Mouse (Mus musculus) hindbrain, embryonic 13.5 days (tissue): ENCODE data around the gene Lmod2. TPM values are rescaled to one million over a fixed set of nuclear protein-coding genes. Genes with fewer than 3 reads are reported as not detected.

Experiments used
- ATAC-seq: fragments of 200-750 bp; cut with Nextera tagmentation; 2 replicates; pipeline ENCODE4 v1.8.0; 2017; ENCODE audit warnings: moderate TSS enrichment; ENCODE audit not compliant: low FRiP score
- H3K27ac ChIP-seq: fragments of 300-500 bp; sonication (generic); 2 replicates; pipeline ENCODE4 v1.5.1; 2015; ENCODE audit warnings: inconsistent platforms, mild to moderate bottlenecking, moderate library complexity
- H3K27me3 ChIP-seq: fragments of 300-500 bp; sonication (generic); 2 replicates; pipeline ENCODE4 v1.6.1; 2015; ENCODE audit warnings: mild to moderate bottlenecking, inconsistent platforms
- H3K36me3 ChIP-seq: fragments of 300-500 bp; sonication (generic); 2 replicates; pipeline ENCODE4 v1.6.1; 2015; ENCODE audit warnings: mild to moderate bottlenecking, inconsistent platforms
- H3K4me1 ChIP-seq: fragments of 300-500 bp; sonication (generic); replicated peaks from 2 replicates; pipeline ENCODE4 v1.6.1; 2015; ENCODE audit warnings: inconsistent platforms
- H3K4me2 ChIP-seq: fragments of 300-500 bp; sonication (generic); 2 replicates; pipeline ENCODE4 v1.6.1; 2015; ENCODE audit warnings: inconsistent platforms, mild to moderate bottlenecking, moderate library complexity
- H3K4me3 ChIP-seq: fragments of 300-500 bp; sonication (generic); 2 replicates; pipeline ENCODE4 v1.5.1; 2015; ENCODE audit warnings: mild to moderate bottlenecking, inconsistent platforms
- H3K9ac ChIP-seq: fragments of 300-500 bp; sonication (generic); 2 replicates; pipeline ENCODE4 v1.6.1; 2015; ENCODE audit warnings: mild to moderate bottlenecking, inconsistent platforms
- H3K9me3 ChIP-seq: fragments of 300-500 bp; sonication (generic); 2 replicates; pipeline ENCODE4 v1.6.1; 2016; ENCODE audit warnings: inconsistent platforms
- WGBS: fragments of 180-500 bp; shearing (Covaris S2); methylation state at CpG from one replicate; pipeline ENCODE4 v1.1.7; 2015; 5-methylcytosine and 5-hydroxymethylcytosine counted together
- polyA plus RNA-seq: library from polyadenylated mRNA; unstranded; fragments of >200 nt; fragmentation: Nextera tagmentation; extraction: Ambion mirVana; gene quantifications from 2 replicates; pipeline ENCODE4 v1.2.1, GENCODE M21; 2015

Lmod2 gene
- polyA plus RNA-seq, 1 experiment from 2014 or later, result not detected

- 90% methylated on average over 2 of the region's 2 CpGs for WGBS
- H3K4me3 ChIP-seq, result no peak overlapping the region
- no peak overlapping the region for H3K27ac ChIP-seq
- H3K9me3 ChIP-seq, result no peaks in the 10 kb centered on the region
- H3K4me1 ChIP-seq, result no peaks in the 10 kb centered on the region
- H3K27me3 ChIP-seq, result no peaks in the 10 kb centered on the region
- peaks cover 40% of the 10 kb centered on the region for H3K36me3 ChIP-seq
- no peak overlapping the region for H3K4me2 ChIP-seq
- H3K9ac ChIP-seq, result no peak overlapping the region
- no peak for ATAC-seq
Observed at GRCm38 (mm10) chr6:24620936-24621335, 23.4 kb downstream of the Lmod2 start.

- no peaks in the 10 kb centered on the region for H3K4me1 ChIP-seq
- no peak for ATAC-seq
- no peak overlapping the region for H3K27ac ChIP-seq
- H3K9me3 ChIP-seq, result no peaks in the 10 kb centered on the region
- H3K36me3 ChIP-seq, result peaks cover 36% of the 10 kb centered on the region
- H3K4me2 ChIP-seq, result no peak overlapping the region
- no peak overlapping the region for H3K9ac ChIP-seq
- no peak overlapping the region for H3K4me3 ChIP-seq
- H3K27me3 ChIP-seq, result no peaks in the 10 kb centered on the region
- 91% methylated on average over 2 of the region's 2 CpGs for WGBS
Observed at GRCm38 (mm10) chr6:24622098-24622497, 24.5 kb downstream of the Lmod2 start.

GRCm38 (mm10) chr6:24627586-24628030 lies 30.0 kb downstream of the Lmod2 start:
- Histone ChIP-seq H3K4me1 (0 out of 2 replicates have a peak, but pooled peaks cover 5% of the 10 kb centered on the region), H3K27ac (no peak overlapping the region), H3K4me3 (no peak overlapping the region), H3K9me3 (no peaks in the 10 kb centered on the region), H3K27me3 (no peaks in the 10 kb centered on the region), H3K36me3 (peaks cover 16% of the 10 kb centered on the region), H3K9ac (no peak overlapping the region), H3K4me2 (no peak overlapping the region)
- ATAC-seq, result peak; percentile 63
- WGBS, result 73% methylated on average over 5 of the region's 5 CpGs

- Histone ChIP-seq H3K4me3 (no peak overlapping the region), H3K27me3 (no peaks in the 10 kb centered on the region), H3K4me2 (no peak overlapping the region), H3K9ac (no peak overlapping the region), H3K4me1 (0 out of 2 replicates have a peak, but pooled peaks cover 5% of the 10 kb centered on the region), H3K36me3 (peaks cover 17% of the 10 kb centered on the region), H3K27ac (no peak overlapping the region), H3K9me3 (no peaks in the 10 kb centered on the region)
- WGBS, result 77% methylated on average over 1 of the region's 1 CpGs
- ATAC-seq, result no peak
Observed at GRCm38 (mm10) chr6:24628499-24628898, 30.9 kb downstream of the Lmod2 start.

- no peak overlapping the region for H3K4me3 ChIP-seq
- H3K9me3 ChIP-seq, result no peaks in the 10 kb centered on the region
- peaks cover 11% of the 10 kb centered on the region for H3K36me3 ChIP-seq
- 0 out of 2 replicates have a peak, but pooled peaks cover 5% of the 10 kb centered on the region for H3K4me1 ChIP-seq
- 83% methylated on average over 4 of the region's 4 CpGs for WGBS
- ATAC-seq, result no peak
- H3K9ac ChIP-seq, result no peak overlapping the region
- H3K27me3 ChIP-seq, result no peaks in the 10 kb centered on the region
- no peak overlapping the region for H3K27ac ChIP-seq
- H3K4me2 ChIP-seq, result no peak overlapping the region
Observed at GRCm38 (mm10) chr6:24632061-24632460, 34.5 kb downstream of the Lmod2 start.

GRCm38 (mm10) chr6:24634065-24634464 lies 36.5 kb downstream of the Lmod2 start:
- Histone ChIP-seq H3K27ac (no peak overlapping the region), H3K4me3 (no peak overlapping the region), H3K36me3 (peaks cover 11% of the 10 kb centered on the region), H3K9ac (no peak overlapping the region), H3K9me3 (no peaks in the 10 kb centered on the region), H3K4me1 (0 out of 2 replicates have a peak, but pooled peaks cover 5% of the 10 kb centered on the region), H3K4me2 (no peak overlapping the region), H3K27me3 (no peaks in the 10 kb centered on the region)
- WGBS, result 92% methylated on average over 3 of the region's 3 CpGs
- no peak for ATAC-seq

- Histone ChIP-seq H3K9me3 (no peaks in the 10 kb centered on the region), H3K27me3 (no peaks in the 10 kb centered on the region), H3K9ac (no peak overlapping the region), H3K4me1 (0 out of 2 replicates have a peak, but pooled peaks cover 5% of the 10 kb centered on the region), H3K4me3 (no peak overlapping the region), H3K27ac (no peak overlapping the region), H3K4me2 (no peak overlapping the region), H3K36me3 (peaks cover 11% of the 10 kb centered on the region)
- ATAC-seq, result no peak
- WGBS, result 93% methylated on average over 2 of the region's 2 CpGs
Observed at GRCm38 (mm10) chr6:24635814-24636213, 38.3 kb downstream of the Lmod2 start.

GRCm38 (mm10) chr6:24641286-24641685 lies 43.7 kb downstream of the Lmod2 start:
- H3K4me3 ChIP-seq, result no peak overlapping the region

GRCm38 (mm10) chr6:24642161-24642560 lies 44.6 kb downstream of the Lmod2 start:
- H3K4me3 ChIP-seq, result no peak overlapping the region
- no peaks in the 10 kb centered on the region for H3K27me3 ChIP-seq
- no peaks in the 10 kb centered on the region for H3K9me3 ChIP-seq
- no peak for ATAC-seq
- H3K9ac ChIP-seq, result no peak overlapping the region
- no peaks in the 10 kb centered on the region for H3K36me3 ChIP-seq
- H3K27ac ChIP-seq, result no peak overlapping the region
- peaks cover 5% of the 10 kb centered on the region; the same call in 1 of the 2 replicates for H3K4me1 ChIP-seq
- WGBS, result 95% methylated on average over 2 of the region's 2 CpGs
- H3K4me2 ChIP-seq, result no peak overlapping the region

More at GRCm38 (mm10) chr6:24641286-24641685, 43.7 kb downstream of the Lmod2 start:
- H3K27me3 ChIP-seq, result no peaks in the 10 kb centered on the region
- no peaks in the 10 kb centered on the region for H3K36me3 ChIP-seq
- 97% methylated on average over 4 of the region's 4 CpGs for WGBS
- H3K9me3 ChIP-seq, result no peaks in the 10 kb centered on the region
- no peak for ATAC-seq
- peaks cover 5% of the 10 kb centered on the region; the same call in 1 of the 2 replicates for H3K4me1 ChIP-seq
- H3K9ac ChIP-seq, result no peak overlapping the region
- H3K4me2 ChIP-seq, result no peak overlapping the region
- no peak overlapping the region for H3K27ac ChIP-seq

GRCm38 (mm10) chr6:24642960-24643359 lies 45.4 kb downstream of the Lmod2 start:
- no peaks in the 10 kb centered on the region for H3K27me3 ChIP-seq
- H3K4me2 ChIP-seq, result no peak overlapping the region
- H3K27ac ChIP-seq, result no peak overlapping the region
- H3K4me3 ChIP-seq, result no peak overlapping the region
- no peak overlapping the region for H3K9ac ChIP-seq
- peaks cover 7% of the 10 kb centered on the region; the same call in 1 of the 2 replicates for H3K4me1 ChIP-seq
- H3K9me3 ChIP-seq, result no peaks in the 10 kb centered on the region
- H3K36me3 ChIP-seq, result no peaks in the 10 kb centered on the region
- 98% methylated on average over 3 of the region's 3 CpGs for WGBS
- ATAC-seq, result no peak

- H3K4me3 ChIP-seq, result no peak overlapping the region
- no peak for ATAC-seq
- no peak overlapping the region for H3K4me2 ChIP-seq
- WGBS, result 96% methylated on average over 6 of the region's 6 CpGs
- H3K36me3 ChIP-seq, result no peaks in the 10 kb centered on the region
- H3K9ac ChIP-seq, result no peak overlapping the region
- H3K9me3 ChIP-seq, result no peaks in the 10 kb centered on the region
- no peaks in the 10 kb centered on the region for H3K27me3 ChIP-seq
- peaks cover 11% of the 10 kb centered on the region; the same call in 1 of the 2 replicates for H3K4me1 ChIP-seq
- H3K27ac ChIP-seq, result no peak overlapping the region
Observed at GRCm38 (mm10) chr6:24645346-24646053, 47.9 kb downstream of the Lmod2 start.

GRCm38 (mm10) chr6:24647103-24647691 lies 49.6 kb downstream of the Lmod2 start:
- no peaks in the 10 kb centered on the region for H3K27me3 ChIP-seq
- no peak overlapping the region for H3K9ac ChIP-seq
- 86% methylated on average over 4 of the region's 4 CpGs for WGBS
- H3K36me3 ChIP-seq, result no peaks in the 10 kb centered on the region
- ATAC-seq, result no peak
- no peak overlapping the region for H3K4me2 ChIP-seq
- peaks cover 11% of the 10 kb centered on the region; the same call in 1 of the 2 replicates for H3K4me1 ChIP-seq
- no peaks in the 10 kb centered on the region for H3K9me3 ChIP-seq
- no peak overlapping the region for H3K4me3 ChIP-seq
- no peak overlapping the region for H3K27ac ChIP-seq
